8 mouse cellular contexts compared by ENCODE assay signal in genomic region chr10:59702207-59703032, GRCm38 (mm10). TPM values are rescaled to one million over a fixed set of nuclear protein-coding genes. Genes with fewer than 3 reads are reported as not detected.
DNase-seq lines count a peak whose midpoint lies in the region; ATAC-seq and TF ChIP-seq lines count a peak whose summit lies in the region.

TSS of gene Micu1 (plus strand) at chr10:59702477.

- peak; percentile 8; the same call in 1 of the 2 replicates for TF ChIP-seq CTCF in lung, postnatal 0 days (IDR thresholded peaks at IDR 0.05)

- peak within 1 kb of the TSS; percentile 80 for H3K4me3 ChIP-seq in hindbrain, embryonic 10.5 days
- H3K4me3 ChIP-seq in lung, postnatal 0 days (ENCODE audit: low read depth, low read length), result peak within 1 kb of the TSS; percentile 66

- peak within 1 kb of the TSS; percentile 52 for H3K9ac ChIP-seq in lung, postnatal 0 days (replicated peaks; ENCODE audit: low read depth)

- TF ChIP-seq EP300 in lung, postnatal 0 days (IDR thresholded peaks at IDR 0.05), result no peak

- peak; percentile 96 for DNase-seq in MN1 (ENCODE audit: low spot score)
- peak; percentile 95 for DNase-seq in cerebellum, adult 9-10 months
- peak; percentile 96 for DNase-seq in hindbrain, embryonic 10.5 days (ENCODE audit: low spot score)
- peak; percentile 98 for DNase-seq in layer of hippocampus, adult 9-11 months
- peak; percentile 99 for DNase-seq in lung, postnatal 0 days (ENCODE audit: low spot score)
- peak; percentile 95 for DNase-seq in ovary, postnatal 14 days (ENCODE audit: low spot score)
- peak; percentile 94 for DNase-seq in thymus, postnatal 14 days

- peaks cover 14% of the 10 kb centered on the region for H3K4me1 ChIP-seq in hindbrain, embryonic 10.5 days (replicated peaks)
- peaks cover 5% of the 10 kb centered on the region; the same call in 1 of the 2 replicates for H3K4me1 ChIP-seq in lung, postnatal 0 days (ENCODE audit: insufficient read depth, low read depth, low read length)

- H3K27me3 ChIP-seq in hindbrain, embryonic 10.5 days (ENCODE audit: insufficient read depth, poor library complexity, severe bottlenecking), result no peaks in the 10 kb centered on the region
- H3K27me3 ChIP-seq in lung, postnatal 0 days (replicated peaks; ENCODE audit: insufficient read depth, low read length), result no peaks in the 10 kb centered on the region

- H3K36me3 ChIP-seq in hindbrain, embryonic 10.5 days, result no peaks in the 10 kb centered on the region
- no peaks in the 10 kb centered on the region for H3K36me3 ChIP-seq in lung, postnatal 0 days (ENCODE audit: insufficient read depth, low read length)

- peak within 1 kb of the TSS; percentile 86 for H3K27ac ChIP-seq in hindbrain, embryonic 10.5 days
- peak within 1 kb of the TSS; percentile 78 for H3K27ac ChIP-seq in lung, postnatal 0 days (ENCODE audit: low read length)

- under 1% methylated on average over 48 of the region's 48 CpGs for WGBS in hindbrain, embryonic 10.5 days
- WGBS in lung, postnatal 0 days, result 2% methylated on average over 48 of the region's 48 CpGs

- H3K9me3 ChIP-seq in hindbrain, embryonic 10.5 days, result no peaks in the 10 kb centered on the region
- H3K9me3 ChIP-seq in lung, postnatal 0 days (ENCODE audit: low read length), result no peaks in the 10 kb centered on the region

- H3K4me2 ChIP-seq in lung, postnatal 0 days (replicated peaks; ENCODE audit: low read depth, low read length), result peak within 1 kb of the TSS; percentile 78

- ATAC-seq in frontal cortex, adult (ENCODE audit: low TSS enrichment), result peak; percentile 98
- peak; percentile 99 for ATAC-seq in lung, postnatal 0 days

RNA-seq across cellular contexts. Expression of gene Micu1, which starts in this region (rescaled TPM):
- polyA plus RNA-seq in hindbrain, embryonic 10.5 days (2016; fragmentation: Nextera tagmentation; extraction: Ambion mirVana), result 57.0 and 63.9 TPM in 2 replicates
- 57.0 and 59.3 TPM in 2 replicates for polyA plus RNA-seq in lung, postnatal 0 days (2015; fragmentation: Nextera tagmentation; extraction: Ambion mirVana)

Comparison
In these comparisons a context has a peak if more than half of its experiments do, and no peak if none do; other contexts are left out.
1. Peak in every context shown above with its lines: DNase-seq, ATAC-seq, H3K4me3 ChIP-seq and H3K27ac ChIP-seq.